Mouse (Mus musculus) C2C12 (cell line): ENCODE results near the gene Gpr156. TPM values are rescaled to one million over a fixed set of nuclear protein-coding genes. Genes with fewer than 3 reads are reported as not detected.

ENCODE experiments used
- H3K27me3 ChIP-seq: one replicate; pipeline ENCODE4 v1.6.1; 2011; ENCODE audit not compliant: control insufficient read depth, insufficient read depth, insufficient read length
- H3K36me3 ChIP-seq: one replicate; pipeline ENCODE4 v1.6.1; 2011; ENCODE audit not compliant: control insufficient read depth, insufficient read depth
- H3K4me3 ChIP-seq: one replicate; pipeline ENCODE4 v1.5.1; 2011; ENCODE audit warnings: mild to moderate bottlenecking, control low read depth; ENCODE audit not compliant: poor library complexity, insufficient read depth, severe bottlenecking
- H3K79me2 ChIP-seq: one replicate; pipeline ENCODE4 v1.6.1; 2011; ENCODE audit not compliant: control insufficient read depth, insufficient read depth
- H3K79me3 ChIP-seq: one replicate; pipeline ENCODE4 v1.6.1; 2011; ENCODE audit warnings: low read depth, control low read depth
- H3ac ChIP-seq: one replicate; pipeline ENCODE3; 2011; ENCODE audit warnings: low read depth; ENCODE audit not compliant: control insufficient read depth, insufficient read length
- CEBPB ChIP-seq: IDR thresholded peaks from one replicate; pipeline ENCODE4 v1.6.1; 2011; ENCODE audit warnings: low read depth, mild to moderate bottlenecking, control low read depth, moderate library complexity
- CTCF ChIP-seq: IDR thresholded peaks from one replicate; pipeline ENCODE4 v1.5.1; 2011; ENCODE audit not compliant: control insufficient read depth, insufficient read depth, insufficient read length
- FOSL1 ChIP-seq: IDR thresholded peaks from one replicate; pipeline ENCODE4 v1.8.0; 2011; ENCODE audit warnings: mild to moderate bottlenecking, low read length; ENCODE audit not compliant: poor library complexity, insufficient read depth, severe bottlenecking
- MAX ChIP-seq: IDR thresholded peaks from one replicate; pipeline ENCODE4 v1.6.1; 2011; ENCODE audit warnings: mild to moderate bottlenecking, control low read depth
- MYOD1 ChIP-seq: IDR thresholded peaks from one replicate; pipeline ENCODE4 v1.6.1; 2011; ENCODE audit warnings: low read depth; ENCODE audit not compliant: control insufficient read depth, insufficient read length
- MYOG ChIP-seq: IDR thresholded peaks from one replicate; pipeline ENCODE4 v1.6.1; 2011; ENCODE audit not compliant: control insufficient read depth, insufficient read length; ENCODE audit errors: extremely low read depth
- USF1 ChIP-seq: IDR thresholded peaks from one replicate; pipeline ENCODE4 v1.6.1; 2011; ENCODE audit warnings: low read depth, mild to moderate bottlenecking, control low read depth, moderate library complexity
- polyA plus RNA-seq: library from polyadenylated mRNA; unstranded; fragments of >200 nt; fragmentation: generic; extraction: Trizol; gene quantifications from one replicate; pipeline ENCODE4 v1.2.1, GENCODE M21; 2012; ENCODE audit warnings: missing spikeins

The Gpr156 gene
- polyA plus RNA-seq, 1 experiment: 0.02 TPM

GRCm38 (mm10) chr16:37992806-37993205 lies 76.5 kb downstream of the Gpr156 start:
- Histone ChIP-seq H3K79me3 (no peaks in the 10 kb centered on the region), H3K4me3 (no peak overlapping the region), H3K27me3 (peaks cover 5% of the 10 kb centered on the region), H3K36me3 (no peaks in the 10 kb centered on the region), H3ac (no peak overlapping the region), H3K79me2 (no peaks in the 10 kb centered on the region)
- TF ChIP-seq CTCF (no peak), USF1 (no peak), CEBPB (no peak), MYOG (no peak), MYOD1 (no peak), MAX (no peak), FOSL1 (no peak)

- TF ChIP-seq FOSL1 (no peak), MYOD1 (no peak), MAX (no peak), CTCF (peak; percentile 21), MYOG (no peak), USF1 (no peak), CEBPB (no peak)
- no peaks in the 10 kb centered on the region for H3K36me3 ChIP-seq
- no peak overlapping the region for H3ac ChIP-seq
- no peak overlapping the region for H3K4me3 ChIP-seq
- no peaks in the 10 kb centered on the region for H3K79me3 ChIP-seq
- no peaks in the 10 kb centered on the region for H3K79me2 ChIP-seq
- H3K27me3 ChIP-seq: no peaks in the 10 kb centered on the region
These were observed 78.4 kb downstream of the Gpr156 start for GRCm38 (mm10) chr16:37994647-37995046.

GRCm38 (mm10) chr16:37997771-37998170 lies 81.5 kb downstream of the Gpr156 start:
- H3K36me3 ChIP-seq: no peaks in the 10 kb centered on the region

GRCm38 (mm10) chr16:37999762-38000161 lies 83.5 kb downstream of the Gpr156 start:
- TF ChIP-seq MAX: no peak
- no peak for TF ChIP-seq FOSL1
- TF ChIP-seq MYOD1: no peak
- TF ChIP-seq MYOG: no peak
- no peak for TF ChIP-seq USF1
- TF ChIP-seq CTCF: no peak
- no peak for TF ChIP-seq CEBPB
- H3K4me3 ChIP-seq: no peak overlapping the region
- H3K36me3 ChIP-seq: no peaks in the 10 kb centered on the region

More at GRCm38 (mm10) chr16:37997771-37998170, 81.5 kb downstream of the Gpr156 start:
- H3K79me3 ChIP-seq: no peaks in the 10 kb centered on the region
- H3K4me3 ChIP-seq: no peak overlapping the region
- H3K27me3 ChIP-seq: no peaks in the 10 kb centered on the region
- H3ac ChIP-seq: no peak overlapping the region
- no peaks in the 10 kb centered on the region for H3K79me2 ChIP-seq
- TF ChIP-seq CTCF: no peak
- no peak for TF ChIP-seq CEBPB
- no peak for TF ChIP-seq USF1
- TF ChIP-seq MYOD1: no peak
- TF ChIP-seq FOSL1: no peak
- no peak for TF ChIP-seq MAX
- no peak for TF ChIP-seq MYOG

GRCm38 (mm10) chr16:38000178-38000577 lies 83.9 kb downstream of the Gpr156 start:
- TF ChIP-seq USF1 (no peak), MAX (no peak), CEBPB (no peak), MYOD1 (no peak), FOSL1 (no peak), MYOG (no peak), CTCF (no peak)
- Histone ChIP-seq H3K79me3 (no peaks in the 10 kb centered on the region), H3K79me2 (no peaks in the 10 kb centered on the region), H3K36me3 (no peaks in the 10 kb centered on the region), H3K4me3 (no peak overlapping the region), H3K27me3 (no peaks in the 10 kb centered on the region), H3ac (no peak overlapping the region)

More at GRCm38 (mm10) chr16:37999762-38000161, 83.5 kb downstream of the Gpr156 start:
- H3K79me2 ChIP-seq: no peaks in the 10 kb centered on the region
- H3K27me3 ChIP-seq: no peaks in the 10 kb centered on the region
- no peaks in the 10 kb centered on the region for H3K79me3 ChIP-seq
- H3ac ChIP-seq: no peak overlapping the region

- no peaks in the 10 kb centered on the region for H3K27me3 ChIP-seq
- H3K79me2 ChIP-seq: no peaks in the 10 kb centered on the region
- no peaks in the 10 kb centered on the region for H3K79me3 ChIP-seq
- H3ac ChIP-seq: no peak overlapping the region
- H3K36me3 ChIP-seq: no peaks in the 10 kb centered on the region
- TF ChIP-seq MAX (no peak), FOSL1 (no peak), USF1 (no peak), MYOD1 (no peak), MYOG (no peak), CEBPB (no peak), CTCF (no peak)
- H3K4me3 ChIP-seq: no peak overlapping the region
These were observed 85.5 kb downstream of the Gpr156 start for GRCm38 (mm10) chr16:38001766-38002165.
